In the genomic region with DNA sequence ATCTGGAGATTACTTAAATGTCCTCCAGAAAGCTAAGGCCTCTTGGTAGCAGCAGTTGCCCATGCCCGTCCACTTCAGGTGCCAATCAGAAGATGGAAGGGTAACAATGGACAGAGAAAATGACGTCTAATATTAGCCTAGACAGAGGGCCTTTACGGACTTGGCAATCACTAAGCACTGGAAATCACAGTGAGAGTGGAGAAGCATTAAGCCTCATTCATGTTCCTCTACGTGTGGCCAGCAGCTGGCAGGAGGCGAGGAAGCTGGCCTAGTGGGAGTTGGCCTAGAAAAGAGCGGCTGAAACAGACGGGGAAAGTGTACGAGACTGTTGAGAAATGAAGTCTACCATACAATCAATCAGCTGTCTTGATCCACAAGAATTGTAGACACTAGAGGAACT, we compare ENCODE assay signal across 16 mouse cellular contexts. TPM values are rescaled to one million over a fixed set of nuclear protein-coding genes. Genes with fewer than 3 reads are reported as not detected.
DNase-seq lines count a peak whose midpoint lies in the region; ATAC-seq and TF ChIP-seq lines count a peak whose summit lies in the region.
"Had no signal": no experiment of that assay in that cellular context is flagged by ENCODE, and none has a peak within 500 bp of the region (broad histone marks: within the 10 kb centered on the region; RNA-seq: fewer than 3 reads in every experiment).

No protein-coding gene starts in this region.

- TF ChIP-seq CTCF in layer of hippocampus, adult 2 months (conservative IDR thresholded peaks at IDR 0.05), result no peak

- peak overlapping the region; percentile 73 for H3K27ac ChIP-seq in layer of hippocampus, adult 2 months
- peak overlapping the region; percentile 35; the same call in 1 of the 2 replicates for H3K27ac ChIP-seq in forebrain, embryonic 13.5 days
- no peak overlapping the region for H3K27ac ChIP-seq in intestine, embryonic 16.5 days (ENCODE audit: low read length)
- H3K27ac ChIP-seq: kidney, postnatal 0 days; limb, embryonic 12.5 days had no signal

- no peaks in the 10 kb centered on the region for H3K9me3 ChIP-seq in forebrain, embryonic 13.5 days (replicated peaks)
- no peaks in the 10 kb centered on the region for H3K9me3 ChIP-seq in intestine, embryonic 16.5 days (ENCODE audit: control insufficient read depth, low read length)
- H3K9me3 ChIP-seq: limb, embryonic 12.5 days had no signal

- H3K27me3 ChIP-seq in forebrain, embryonic 13.5 days, result no peaks in the 10 kb centered on the region
- H3K27me3 ChIP-seq in intestine, embryonic 16.5 days (replicated peaks; ENCODE audit: control insufficient read depth, insufficient read depth, low read length), result no peaks in the 10 kb centered on the region
- H3K27me3 ChIP-seq: CH12.LX; limb, embryonic 12.5 days; Patski had no signal

- WGBS in forebrain, embryonic 13.5 days, result 42% methylated on average over 8 of the region's 8 CpGs
- WGBS in intestine, embryonic 16.5 days, result 78% methylated on average over 8 of the region's 8 CpGs

- H3K4me1 ChIP-seq in forebrain, embryonic 13.5 days, result peaks cover 25% of the 10 kb centered on the region
- H3K4me1 ChIP-seq in intestine, embryonic 16.5 days (ENCODE audit: control insufficient read depth, insufficient read depth, low read length), result no peaks in the 10 kb centered on the region

- no peak overlapping the region for H3K4me3 ChIP-seq in layer of hippocampus, adult 2 months
- H3K4me3 ChIP-seq in forebrain, embryonic 13.5 days, result no peak overlapping the region
- no peak overlapping the region for H3K4me3 ChIP-seq in intestine, embryonic 16.5 days (ENCODE audit: low read length)
- H3K4me3 ChIP-seq: limb, embryonic 12.5 days had no signal

- DNase-seq in adrenal gland, postnatal 10 days, result peak; percentile 42
- DNase-seq in adrenal gland, postnatal 4 days (ENCODE audit: low spot score in 2 of 2), result no peak
- no peak for DNase-seq in layer of hippocampus, adult 2 months (ENCODE audit: low spot score in 2 of 2)
- DNase-seq in layer of hippocampus, postnatal 10 days (ENCODE audit: low spot score in 2 of 2), result no peak
- peak; percentile 72 for DNase-seq in MN1 (ENCODE audit: low spot score)
- no peak for DNase-seq in lung, adult 18-20 months
- DNase-seq: gastrocnemius, postnatal 14 days; heart, postnatal 36 days; right cerebral cortex, adult 18-20 months; thymus, adult 18-20 months had no signal

- peak; percentile 54; the same call in 1 of the 2 replicates for ATAC-seq in forebrain, embryonic 13.5 days
- ATAC-seq in intestine, embryonic 16.5 days, result no peak
- ATAC-seq: Patski had no signal

- no peak overlapping the region for H3K4me2 ChIP-seq in forebrain, embryonic 13.5 days
- no peak overlapping the region for H3K4me2 ChIP-seq in intestine, embryonic 16.5 days (ENCODE audit: low read depth, low read length)
- H3K4me2 ChIP-seq: limb, embryonic 12.5 days had no signal

- no peaks in the 10 kb centered on the region for H3K36me3 ChIP-seq in forebrain, embryonic 13.5 days (ENCODE audit: poor library complexity, severe bottlenecking)
- H3K36me3 ChIP-seq in intestine, embryonic 16.5 days (ENCODE audit: control insufficient read depth, insufficient read depth, low read length), result no peaks in the 10 kb centered on the region
- H3K36me3 ChIP-seq: limb, embryonic 12.5 days had no signal

- no peak overlapping the region for H3K9ac ChIP-seq in forebrain, embryonic 13.5 days
- H3K9ac ChIP-seq in intestine, embryonic 16.5 days (ENCODE audit: low read depth, low read length), result no peak overlapping the region
- H3K9ac ChIP-seq: limb, embryonic 12.5 days had no signal

RNA-seq across cellular contexts. Expression of a gene that starts 43.8 kb away (rescaled TPM):
- 10 to 100 TPM; 22.7 to 37.6 TPM for total RNA-seq in adrenal gland, postnatal 10 days (2021)
- 10 to 100 TPM; 19.4 to 22.0 TPM for total RNA-seq in adrenal gland, postnatal 4 days (2021)
- total RNA-seq in layer of hippocampus, adult 2 months (2021), result 10 to 100 TPM; 30.6 to 31.1 TPM
- 10 to 100 TPM; 23.5 to 24.7 TPM for total RNA-seq in layer of hippocampus, postnatal 10 days (2021)
- 2.1 and 2.4 TPM in 2 replicates for polyA plus RNA-seq in forebrain, embryonic 13.5 days (2015; fragmentation: Nextera tagmentation; extraction: Ambion mirVana)
- polyA plus RNA-seq in intestine, embryonic 16.5 days (2015; fragmentation: Nextera tagmentation; extraction: Ambion mirVana), result 1.3 TPM in 2 replicates
- total RNA-seq: CH12.LX had no signal

RNA-seq across cellular contexts. Expression of a gene that starts 52.5 kb away (rescaled TPM):
- total RNA-seq in adrenal gland, postnatal 10 days (2021), result 10 to 100 TPM; 27.4 to 31.3 TPM
- 10 to 100 TPM; 27.6 to 31.0 TPM for total RNA-seq in adrenal gland, postnatal 4 days (2021)
- 10 to 100 TPM in 1 of 2 experiments, 1 to 10 TPM in 1; 9.8 to 13.6 TPM for total RNA-seq in layer of hippocampus, adult 2 months (2021)
- 10 to 100 TPM; 17.7 to 27.3 TPM for total RNA-seq in layer of hippocampus, postnatal 10 days (2021)
- polyA plus RNA-seq in forebrain, embryonic 13.5 days (2015; fragmentation: Nextera tagmentation; extraction: Ambion mirVana), result 33.1 and 34.8 TPM in 2 replicates
- polyA plus RNA-seq in intestine, embryonic 16.5 days (2015; fragmentation: Nextera tagmentation; extraction: Ambion mirVana), result 39.5 and 41.3 TPM in 2 replicates

Comparison
In these comparisons a context has a peak if more than half of its experiments do, and no peak if none do; other contexts are left out.
1. DNase-seq: peak in adrenal gland, postnatal 10 days (single experiment) and MN1 (single experiment); none in adrenal gland, postnatal 4 days (0 of 2), layer of hippocampus, adult 2 months (0 of 2), layer of hippocampus, postnatal 10 days (0 of 2) and lung, adult 18-20 months (0 of 2).